Mouse (Mus musculus): ENCODE results near the gene BC035947. TPM values are rescaled to one million over a fixed set of nuclear protein-coding genes. Genes with fewer than 3 reads are reported as not detected.

The BC035947 gene
- polyA plus RNA-seq (2012; rRNA removed) = 1.1 and 1.3 TPM in 2 replicates

DNA sequence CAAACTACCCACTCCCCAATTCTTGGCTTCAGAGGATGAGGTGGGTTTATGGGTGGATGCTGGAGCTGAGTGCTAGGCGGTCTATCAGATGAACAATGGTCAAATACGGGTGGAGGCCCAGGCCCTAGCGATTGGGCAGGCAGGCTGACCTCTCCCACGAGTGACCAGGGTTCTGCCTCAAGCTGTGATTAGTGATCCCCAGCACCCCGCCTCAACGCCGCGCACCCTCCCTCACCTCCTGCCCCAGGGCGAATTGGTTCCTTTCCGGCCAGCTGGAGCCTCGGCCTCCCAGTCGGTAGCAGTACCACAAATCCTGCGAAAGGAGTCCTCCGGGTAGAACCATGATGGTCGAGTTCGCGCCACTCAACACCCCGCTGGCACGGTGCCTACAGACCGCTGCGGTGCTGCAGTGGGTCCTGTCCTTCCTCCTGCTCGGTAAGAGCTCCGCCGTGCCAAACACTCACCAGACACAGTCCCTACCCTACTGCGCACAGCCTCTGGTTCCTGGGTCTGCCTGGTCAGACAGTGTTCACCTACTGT lies at the start of gene BC035947:
TSS of gene BC035947 (minus strand) at position 538 of the 540 bp plus-strand sequence.

GRCm38 (mm10) chr1:78510862-78511261 lies 1.1 kb downstream of the BC035947 start, which contains the start of gene Mogat1:
Mogat1 (plus strand) TSS chr1:78510991.

DNA sequence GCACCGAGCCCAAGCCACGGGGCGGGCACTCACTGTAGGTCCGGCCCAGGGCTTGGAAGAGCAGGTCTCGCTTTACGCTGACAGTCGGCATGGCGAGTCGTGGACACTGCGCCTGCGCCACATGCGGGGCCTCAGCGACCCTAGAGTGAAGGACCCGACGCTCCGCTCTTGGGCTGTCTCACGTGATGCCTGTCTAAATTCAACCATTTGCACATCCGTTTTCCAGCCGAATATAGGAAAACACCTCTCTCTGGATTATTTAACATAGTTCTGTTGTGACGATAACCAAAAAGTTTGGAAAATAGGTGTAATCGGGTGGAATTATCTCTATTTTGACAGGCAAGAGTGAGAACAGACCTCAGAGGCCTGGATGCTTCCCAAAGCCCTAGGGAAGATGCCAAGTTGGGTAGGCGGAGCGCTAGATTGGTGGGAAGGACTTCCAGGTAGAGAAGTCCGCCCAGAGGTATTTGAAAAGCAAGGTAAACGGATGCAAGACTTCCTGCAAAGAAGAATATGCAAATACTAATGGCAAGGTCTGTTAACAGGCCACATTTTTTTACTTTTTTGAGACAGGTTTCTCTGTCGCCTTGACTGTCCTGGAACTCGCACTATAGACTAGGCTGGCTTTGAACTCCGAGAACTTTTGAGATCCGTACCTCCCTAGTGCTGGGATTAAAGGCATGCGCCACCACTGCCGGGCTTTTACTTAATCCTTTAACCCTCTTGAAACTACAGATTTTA lies 23.0 kb downstream of the BC035947 start, which contains the start of gene Farsb:
TSS of gene Farsb (minus strand) at position 146 of the 741 bp plus-strand sequence.

Other genes starting within 250 kb of the BC035947 start
- 0.85 and 1.7 TPM in 2 replicates for gene Sgpp2, start 201.8 kb downstream of the BC035947 start, polyA plus RNA-seq (2012; rRNA removed)
- 76.0 and 76.9 TPM in 2 replicates for gene Farsb, start 23.3 kb downstream of the BC035947 start, polyA plus RNA-seq (2012; rRNA removed)
- gene Mogat1, start 1.2 kb downstream of the BC035947 start, polyA plus RNA-seq (2012; rRNA removed) = 0.11 and 0.36 TPM in 2 replicates
- gene Acsl3, start 145.7 kb upstream of the BC035947 start, polyA plus RNA-seq (2012; rRNA removed) = 43.3 and 45.0 TPM in 2 replicates
- gene Utp14b, start 145.9 kb upstream of the BC035947 start, polyA plus RNA-seq (2012; rRNA removed) = 4.4 and 4.9 TPM in 2 replicates

Data from central nervous system, embryonic 14 days (tissue).